7 mouse cellular contexts compared by ENCODE assay signal in the genomic region with DNA sequence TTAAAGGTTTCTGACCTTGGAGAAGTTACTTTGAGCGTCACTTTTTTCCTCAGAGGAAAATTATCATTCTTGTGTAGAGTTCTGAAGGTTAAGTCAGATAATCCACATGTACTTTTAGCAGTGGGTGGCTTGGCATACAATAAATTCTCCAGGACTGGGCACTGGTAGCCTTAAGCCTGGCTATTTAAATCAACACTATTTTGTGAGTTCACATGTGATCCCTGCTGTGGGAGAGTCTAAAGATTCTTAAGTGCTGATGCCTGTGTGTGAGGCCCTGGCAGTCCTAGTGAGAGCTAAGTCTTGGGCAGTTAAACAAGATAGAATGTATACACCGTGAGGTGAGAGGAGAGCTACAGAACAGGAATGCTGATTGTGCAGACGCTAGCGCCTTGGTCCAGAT. TPM values are rescaled to one million over a fixed set of nuclear protein-coding genes. Genes with fewer than 3 reads are reported as not detected.
A peak's percentile ranks its signal among the peaks of the same experiment; 100 is the strongest.
DNase-seq lines count a peak whose midpoint lies in the region; ATAC-seq lines count a peak whose summit lies in the region.

No protein-coding gene starts in this region.

- no peak for DNase-seq in lung, postnatal 14 days
- DNase-seq in forebrain, embryonic 11.5 days (ENCODE audit: low spot score) = no peak
- DNase-seq in limb, embryonic 10.5 days (ENCODE audit: low spot score) = no peak
- no peak for DNase-seq in thymus, adult 18-20 months

- no peaks in the 10 kb centered on the region for H3K27me3 ChIP-seq in lung, embryonic 16.5 days (ENCODE audit: control insufficient read depth, insufficient read depth, low read depth, low read length)
- no peaks in the 10 kb centered on the region for H3K27me3 ChIP-seq in forebrain, embryonic 11.5 days (ENCODE audit: control insufficient read depth, insufficient read depth, low read length)
- no peaks in the 10 kb centered on the region for H3K27me3 ChIP-seq in limb, embryonic 10.5 days (ENCODE audit: low read depth, poor library complexity, severe bottlenecking)
- H3K27me3 ChIP-seq in stomach, embryonic 14.5 days (ENCODE audit: control insufficient read depth, insufficient read depth, low read length) = no peaks in the 10 kb centered on the region

- 20% methylated on average over 4 of the region's 4 CpGs for WGBS in lung, embryonic 16.5 days
- 42% methylated on average over 4 of the region's 4 CpGs for WGBS in forebrain, embryonic 11.5 days
- 49% methylated on average over 4 of the region's 4 CpGs for WGBS in limb, embryonic 10.5 days
- 17% methylated on average over 4 of the region's 4 CpGs for WGBS in stomach, embryonic 14.5 days

- no peaks in the 10 kb centered on the region for H3K9me3 ChIP-seq in lung, embryonic 16.5 days (ENCODE audit: control insufficient read depth, low read length)
- no peaks in the 10 kb centered on the region for H3K9me3 ChIP-seq in forebrain, embryonic 11.5 days (ENCODE audit: control insufficient read depth, low read length)
- no peaks in the 10 kb centered on the region for H3K9me3 ChIP-seq in limb, embryonic 10.5 days (replicated peaks)
- no peaks in the 10 kb centered on the region for H3K9me3 ChIP-seq in stomach, embryonic 14.5 days (ENCODE audit: control insufficient read depth, low read depth, low read length)

- H3K9ac ChIP-seq in lung, embryonic 16.5 days (ENCODE audit: low read length) = peak overlapping the region; percentile 93
- H3K9ac ChIP-seq in forebrain, embryonic 11.5 days (ENCODE audit: low read length) = peak overlapping the region; percentile 83
- H3K9ac ChIP-seq in stomach, embryonic 14.5 days (replicated peaks; ENCODE audit: low read depth, low read length) = peak overlapping the region; percentile 92

- peak overlapping the region; percentile 54 for H3K27ac ChIP-seq in lung, embryonic 16.5 days (ENCODE audit: low read length)
- no peak overlapping the region for H3K27ac ChIP-seq in forebrain, embryonic 11.5 days (ENCODE audit: low read depth, low read length)
- peak overlapping the region; percentile 98 for H3K27ac ChIP-seq in limb, embryonic 10.5 days
- peak overlapping the region; percentile 98 for H3K27ac ChIP-seq in stomach, embryonic 14.5 days (ENCODE audit: low read length)

- H3K4me1 ChIP-seq in lung, embryonic 16.5 days (replicated peaks; ENCODE audit: control insufficient read depth, insufficient read depth, low read length) = peaks cover 24% of the 10 kb centered on the region
- H3K4me1 ChIP-seq in forebrain, embryonic 11.5 days (replicated peaks; ENCODE audit: control insufficient read depth, insufficient read depth, low read length) = peaks cover 5% of the 10 kb centered on the region; the same call in 1 of the 2 replicates
- peaks cover 28% of the 10 kb centered on the region for H3K4me1 ChIP-seq in limb, embryonic 10.5 days
- H3K4me1 ChIP-seq in stomach, embryonic 14.5 days (ENCODE audit: control insufficient read depth, insufficient read depth, low read length) = peaks cover 17% of the 10 kb centered on the region

- H3K4me3 ChIP-seq in lung, embryonic 16.5 days (ENCODE audit: low read length) = peak overlapping the region; percentile 81
- H3K4me3 ChIP-seq in forebrain, embryonic 11.5 days (ENCODE audit: low read depth, low read length) = peak overlapping the region; percentile 95
- H3K4me3 ChIP-seq in limb, embryonic 10.5 days = peak overlapping the region; percentile 99
- H3K4me3 ChIP-seq in stomach, embryonic 14.5 days (ENCODE audit: low read depth, low read length) = peak overlapping the region; percentile 55

- peak overlapping the region; percentile 89 for H3K4me2 ChIP-seq in lung, embryonic 16.5 days (ENCODE audit: low read depth, low read length)
- H3K4me2 ChIP-seq in forebrain, embryonic 11.5 days (ENCODE audit: low read depth, low read length, severe bottlenecking) = peak overlapping the region; percentile 66
- peak overlapping the region; percentile 69 for H3K4me2 ChIP-seq in stomach, embryonic 14.5 days (replicated peaks; ENCODE audit: low read depth, low read length)

- H3K36me3 ChIP-seq in lung, embryonic 16.5 days (ENCODE audit: control insufficient read depth, insufficient read depth, low read length) = no peaks in the 10 kb centered on the region
- H3K36me3 ChIP-seq in forebrain, embryonic 11.5 days (ENCODE audit: control insufficient read depth, insufficient read depth, low read length) = no peaks in the 10 kb centered on the region
- H3K36me3 ChIP-seq in limb, embryonic 10.5 days = peaks cover 3% of the 10 kb centered on the region; the same call in 1 of the 2 replicates
- no peaks in the 10 kb centered on the region for H3K36me3 ChIP-seq in stomach, embryonic 14.5 days (ENCODE audit: control insufficient read depth, insufficient read depth, low read length)

- ATAC-seq in lung, embryonic 16.5 days (ENCODE audit: low read depth) = no peak
- ATAC-seq in forebrain, embryonic 11.5 days (replicated peaks; ENCODE audit: low FRiP score) = no peak
- ATAC-seq in stomach, embryonic 14.5 days (ENCODE audit: insufficient number of reproducible peaks, insufficient read depth, low FRiP score, low read depth) = no peak
- no peak for ATAC-seq in inflammation-experienced regulatory T-cells, adult 6 months

RNA-seq across cellular contexts. Expression of gene Slain2, which starts 1.9 kb away (rescaled TPM):
- polyA plus RNA-seq in lung, embryonic 16.5 days (2015; fragmentation: Nextera tagmentation; extraction: Ambion mirVana) = 12.3 and 12.4 TPM in 2 replicates
- 22.8 and 24.9 TPM in 2 replicates for polyA plus RNA-seq in forebrain, embryonic 11.5 days (2014; fragmentation: Nextera tagmentation; extraction: Ambion mirVana)
- polyA plus RNA-seq in limb, embryonic 10.5 days (2016; fragmentation: Nextera tagmentation; extraction: Ambion mirVana) = 18.0 and 19.8 TPM in 2 replicates
- polyA plus RNA-seq in stomach, embryonic 14.5 days (2014; fragmentation: Nextera tagmentation; extraction: Ambion mirVana) = 22.6 and 26.0 TPM in 2 replicates
- 10 to 100 TPM; 12.3 to 13.3 (median 12.6) TPM for polyA plus RNA-seq in inflammation-experienced regulatory T-cells, adult 6 months (2017; shearing (Covaris generic))

RNA-seq across cellular contexts. Expression of gene Tec, which starts 47.8 kb away (rescaled TPM):
- 4.0 and 4.1 TPM in 2 replicates for polyA plus RNA-seq in lung, embryonic 16.5 days (2015; fragmentation: Nextera tagmentation; extraction: Ambion mirVana)
- polyA plus RNA-seq in forebrain, embryonic 11.5 days (2014; fragmentation: Nextera tagmentation; extraction: Ambion mirVana) = 2.9 and 3.0 TPM in 2 replicates
- polyA plus RNA-seq in limb, embryonic 10.5 days (2016; fragmentation: Nextera tagmentation; extraction: Ambion mirVana) = 2.8 and 3.1 TPM in 2 replicates
- 5.2 and 7.7 TPM in 2 replicates for polyA plus RNA-seq in stomach, embryonic 14.5 days (2014; fragmentation: Nextera tagmentation; extraction: Ambion mirVana)
- 10 to 100 TPM in 2 of 3 experiments, 1 to 10 TPM in 1; 9.2 to 14.7 (median 10.2) TPM for polyA plus RNA-seq in inflammation-experienced regulatory T-cells, adult 6 months (2017; shearing (Covaris generic))

RNA-seq across cellular contexts. Expression of gene Gm10135, which starts 58.5 kb away (rescaled TPM):
- polyA plus RNA-seq in lung, embryonic 16.5 days (2015; fragmentation: Nextera tagmentation; extraction: Ambion mirVana) = not detected in 2 replicates
- not detected in 2 replicates for polyA plus RNA-seq in forebrain, embryonic 11.5 days (2014; fragmentation: Nextera tagmentation; extraction: Ambion mirVana)
- not detected in 2 replicates for polyA plus RNA-seq in limb, embryonic 10.5 days (2016; fragmentation: Nextera tagmentation; extraction: Ambion mirVana)
- polyA plus RNA-seq in stomach, embryonic 14.5 days (2014; fragmentation: Nextera tagmentation; extraction: Ambion mirVana) = not detected in 2 replicates
- not detected for polyA plus RNA-seq in inflammation-experienced regulatory T-cells, adult 6 months (2017; shearing (Covaris generic))
